Mouse (Mus musculus) regulatory T cell (primary cell): ENCODE data around the gene Slc1a5.

Experiments used
- in situ Hi-C: fragments of 300-600 bp; cut with MboI, MseI; formaldehyde crosslinking; loops from one replicate; pipeline ENCODE4 v1.15.1; 2025; ENCODE audit warnings: high pct_unique_total_duplicates

Gene Slc1a5

GRCm38 (mm10) chr7:16817693-16818092 is 36.6 kb downstream of the Slc1a5 start:
- in situ Hi-C loops: loop anchor here (5.0 kb wide), 1 partner anchor 105 kb away; the partner anchor contains the start of gene Calm3

GRCm38 (mm10) chr7:16819794-16820193 is 38.7 kb downstream of the Slc1a5 start:
- in situ Hi-C loops: loop anchor here (5.0 kb wide), 1 partner anchor 103 kb away; the partner anchor contains the start of gene Calm3

GRCm38 (mm10) chr7:16820271-16820763 is 39.2 kb downstream of the Slc1a5 start:
- in situ Hi-C loops: no loop called here

GRCm38 (mm10) chr7:16821091-16821490 is 40.0 kb downstream of the Slc1a5 start:
- in situ Hi-C loops: no loop called here

- in situ Hi-C loops: no loop called here
These were observed 40.5 kb downstream of the Slc1a5 start for GRCm38 (mm10) chr7:16821669-16822101.

GRCm38 (mm10) chr7:16823734-16824133 is 42.6 kb downstream of the Slc1a5 start:
- in situ Hi-C loops: no loop called here

GRCm38 (mm10) chr7:16825785-16826184 is 44.6 kb downstream of the Slc1a5 start:
- in situ Hi-C loops: no loop called here

GRCm38 (mm10) chr7:16826571-16826970 is 45.4 kb downstream of the Slc1a5 start:
- in situ Hi-C loops: no loop called here

GRCm38 (mm10) chr7:16827274-16827673 is 46.1 kb downstream of the Slc1a5 start:
- in situ Hi-C loops: no loop called here

GRCm38 (mm10) chr7:16830449-16830848 is 49.3 kb downstream of the Slc1a5 start:
- in situ Hi-C loops: no loop called here

GRCm38 (mm10) chr7:16837916-16838803 is 57.0 kb downstream of the Slc1a5 start:
- in situ Hi-C loops: no loop called here

- in situ Hi-C loops: no loop called here
These were observed 57.8 kb downstream of the Slc1a5 start for GRCm38 (mm10) chr7:16838804-16839426.

- in situ Hi-C loops: no loop called here
These were observed 58.4 kb downstream of the Slc1a5 start for GRCm38 (mm10) chr7:16839427-16840108.

GRCm38 (mm10) chr7:16840109-16840491 is 59.0 kb downstream of the Slc1a5 start:
- in situ Hi-C loops: no loop called here

GRCm38 (mm10) chr7:16841078-16841477 is 59.9 kb downstream of the Slc1a5 start:
- in situ Hi-C loops: no loop called here

- in situ Hi-C loops: no loop called here
These were observed 60.7 kb downstream of the Slc1a5 start for GRCm38 (mm10) chr7:16841561-16842560.

- in situ Hi-C loops: no loop called here
These were observed 61.5 kb downstream of the Slc1a5 start, which contains the start of gene Prkd2 for GRCm38 (mm10) chr7:16842645-16843063. Gene Prkd2 (plus strand): TSS chr7:16842902.

- in situ Hi-C loops: no loop called here
These were observed 62.5 kb downstream of the Slc1a5 start for GRCm38 (mm10) chr7:16843441-16844171.

GRCm38 (mm10) chr7:16844696-16845071 is 63.5 kb downstream of the Slc1a5 start:
- in situ Hi-C loops: no loop called here
